Mouse (Mus musculus): ENCODE measurements around the gene Zfp536.

Gene Zfp536

GRCm38 (mm10) chr7:37553646-37554045 lies 219.8 kb downstream of the Zfp536 start:
- DNase-seq (ENCODE audit: low read depth), result no peak

DNA sequence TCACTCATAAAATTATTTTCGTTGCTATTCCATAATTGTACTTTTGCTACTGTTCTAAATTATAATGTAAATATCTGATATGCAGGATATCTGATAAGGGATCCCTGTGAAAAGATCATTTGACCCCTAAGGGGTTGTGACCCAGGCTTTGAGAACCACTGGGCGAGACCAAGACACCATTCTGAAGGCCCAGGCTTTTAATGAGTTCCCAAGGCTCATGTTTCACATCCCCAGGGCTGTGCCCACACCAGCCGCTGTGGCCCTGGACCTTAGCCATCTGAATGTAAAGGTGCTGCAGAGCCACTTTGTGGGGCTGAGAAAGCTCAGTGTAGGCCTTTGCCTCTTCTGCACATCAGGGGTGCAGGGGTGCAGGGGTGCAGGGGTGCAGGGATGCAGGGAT lies 221.1 kb downstream of the Zfp536 start:
- no peak for DNase-seq (ENCODE audit: low read depth)

GRCm38 (mm10) chr7:37548805-37549204 lies 224.6 kb downstream of the Zfp536 start:
- no peak for DNase-seq (ENCODE audit: low read depth)

DNA sequence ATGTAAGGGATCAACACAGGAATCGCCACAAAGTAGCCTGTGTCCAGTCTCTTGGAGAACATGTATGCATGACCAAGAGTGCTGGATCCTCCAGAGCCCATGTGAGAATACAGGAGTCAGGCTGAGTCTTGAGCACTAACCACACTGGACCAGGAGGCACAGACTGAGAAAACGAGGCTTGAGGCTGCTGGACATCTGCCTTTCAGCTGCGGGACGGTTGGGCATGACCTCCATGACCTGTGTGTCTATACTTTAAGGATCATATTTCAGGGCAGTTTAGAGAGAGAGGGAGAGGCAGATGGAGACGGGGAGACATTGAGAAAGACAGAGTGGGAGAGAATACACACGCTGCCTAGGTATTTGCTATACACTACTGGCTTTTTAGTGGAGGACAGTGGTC lies 229.4 kb downstream of the Zfp536 start:
- no peak for DNase-seq (ENCODE audit: low read depth)

GRCm38 (mm10) chr7:37542951-37543350 lies 230.5 kb downstream of the Zfp536 start:
- DNase-seq (ENCODE audit: low read depth), result no peak

DNA sequence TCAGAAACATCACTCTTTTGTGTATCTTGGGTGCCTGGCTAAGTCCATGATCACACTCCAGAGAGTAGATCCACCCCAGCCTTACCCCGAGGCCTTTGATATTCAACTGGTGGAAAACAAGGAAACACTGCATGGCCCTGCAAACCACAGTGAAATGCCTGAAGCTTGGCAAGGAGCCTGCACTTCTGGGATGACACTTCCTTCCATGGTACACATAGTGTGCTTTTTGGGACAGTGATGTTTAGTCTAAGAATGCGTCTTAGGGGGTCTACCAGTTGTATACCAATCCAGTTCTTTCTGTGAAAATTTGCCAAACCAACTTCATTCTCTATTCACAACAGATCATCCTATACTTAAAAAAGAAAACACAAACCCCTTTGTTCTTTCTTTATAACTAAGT lies 242.3 kb downstream of the Zfp536 start:
- DNase-seq (ENCODE audit: low read depth), result no peak

DNA sequence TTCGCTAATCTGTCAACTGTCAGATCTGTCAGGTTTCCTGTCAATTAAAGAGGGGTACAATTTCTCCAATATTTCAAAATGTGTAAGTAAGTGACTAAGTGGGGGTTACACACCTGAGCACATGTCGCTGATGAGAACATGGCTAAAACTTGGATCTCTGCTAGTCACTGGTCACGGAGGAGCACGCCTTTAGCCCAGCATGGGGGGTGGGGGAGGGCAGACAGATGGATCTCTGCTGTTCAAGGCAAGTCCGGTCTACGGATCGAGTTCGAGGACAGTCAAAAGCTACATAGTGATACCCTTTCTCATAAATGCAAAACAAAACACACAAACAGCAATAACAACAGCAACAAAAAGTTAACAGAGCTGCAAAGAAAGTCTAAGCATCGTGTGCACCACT lies 245.1 kb downstream of the Zfp536 start:
- no peak for DNase-seq (ENCODE audit: low read depth)

GRCm38 (mm10) chr7:37527890-37528289 lies 245.6 kb downstream of the Zfp536 start:
- DNase-seq (ENCODE audit: low read depth), result no peak

DNA sequence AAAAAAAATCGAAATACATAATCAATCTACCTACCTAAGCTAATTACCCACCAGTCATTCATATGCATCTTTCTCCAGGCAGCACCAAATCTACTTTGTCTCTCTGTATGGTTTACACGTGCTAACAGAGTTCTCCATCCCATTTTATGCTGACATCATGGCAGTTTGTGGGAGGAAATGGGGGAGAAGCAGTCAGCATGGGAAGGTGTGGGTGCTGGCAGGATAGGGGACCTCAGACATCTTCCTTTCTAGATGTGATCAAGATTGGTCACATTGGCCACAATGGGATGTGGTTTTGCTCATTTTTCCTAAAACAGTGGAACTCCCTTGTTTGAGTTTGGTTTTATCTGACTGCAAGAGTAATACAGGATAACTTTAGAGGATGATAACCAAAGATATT lies 252.0 kb downstream of the Zfp536 start:
- no peak for DNase-seq (ENCODE audit: low read depth)

- DNase-seq (ENCODE audit: low read depth), result no peak
Measured at GRCm38 (mm10) chr7:37510933-37511675, 262.3 kb downstream of the Zfp536 start.

DNA sequence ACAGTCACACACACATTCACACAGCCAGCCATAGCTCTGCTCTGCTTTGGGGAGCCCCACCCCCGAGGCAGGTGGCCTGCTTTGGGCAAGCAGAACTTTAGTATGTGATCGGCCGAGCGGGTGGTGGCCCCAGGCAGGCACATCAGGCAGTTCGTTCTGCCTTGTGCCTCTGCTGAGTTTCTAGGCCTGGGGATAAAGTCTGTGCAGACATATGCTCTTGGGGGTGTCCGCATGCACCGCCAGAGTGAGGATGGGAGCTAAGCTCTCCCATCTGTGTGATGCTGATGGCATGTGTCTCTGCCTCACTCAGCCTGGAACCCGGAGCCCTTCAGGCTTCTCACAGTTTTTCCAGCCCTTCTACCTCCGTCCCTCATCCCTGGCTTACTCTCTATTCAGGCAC lies 263.7 kb downstream of the Zfp536 start:
- DNase-seq (ENCODE audit: low read depth), result no peak

GRCm38 (mm10) chr7:37505548-37505947 lies 267.9 kb downstream of the Zfp536 start:
- no peak for DNase-seq (ENCODE audit: low read depth)

- no peak for DNase-seq (ENCODE audit: low read depth)
Measured at GRCm38 (mm10) chr7:37505096-37505495, 268.3 kb downstream of the Zfp536 start.

- DNase-seq (ENCODE audit: low read depth), result no peak
Measured at GRCm38 (mm10) chr7:37498881-37499280, 274.6 kb downstream of the Zfp536 start.

DNA sequence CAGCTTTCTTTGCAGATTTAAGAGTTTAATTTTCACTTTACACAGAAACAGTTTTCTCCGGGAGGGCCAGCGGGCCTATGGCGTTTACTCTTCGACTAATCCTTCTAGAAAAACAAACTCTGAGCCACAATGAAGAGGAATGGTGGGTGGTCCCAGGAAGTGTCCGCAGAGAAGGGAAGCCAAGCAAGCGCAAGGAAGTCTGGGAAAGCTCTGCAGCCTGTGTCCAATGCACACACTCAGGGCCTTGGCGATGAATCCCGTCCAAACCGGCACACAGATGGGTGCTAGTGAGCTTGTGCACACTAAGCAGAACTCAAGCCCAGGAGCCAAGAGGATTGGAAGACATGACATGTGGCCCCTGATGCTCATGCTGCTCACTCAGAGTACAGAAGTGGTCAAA lies 276.9 kb downstream of the Zfp536 start:
- no peak for DNase-seq (ENCODE audit: low read depth)

DNA sequence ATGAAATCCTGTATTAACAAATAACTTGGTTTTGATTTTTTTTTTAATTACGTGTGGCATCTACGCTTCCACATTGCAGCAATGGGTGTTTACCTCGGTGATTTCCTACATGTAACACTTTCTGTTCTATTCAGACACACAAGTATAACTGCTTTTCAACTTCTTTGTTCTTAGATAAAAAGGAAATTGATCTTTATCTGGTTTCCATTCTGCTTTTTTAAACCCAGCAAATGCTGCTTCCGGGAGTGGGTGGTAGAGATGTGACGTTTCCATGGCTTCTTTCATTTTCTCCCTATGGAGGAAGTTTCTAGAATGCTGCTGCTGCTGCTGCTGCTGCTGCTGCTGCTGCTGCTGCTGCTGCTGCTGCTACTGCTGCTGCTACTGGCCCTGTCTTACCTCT lies 283.1 kb downstream of the Zfp536 start:
- DNase-seq (ENCODE audit: low read depth), result no peak

- no peak for DNase-seq (ENCODE audit: low read depth)
Measured at GRCm38 (mm10) chr7:37484946-37485345, 288.5 kb downstream of the Zfp536 start.

GRCm38 (mm10) chr7:37482564-37482963 lies 290.9 kb downstream of the Zfp536 start:
- peak; percentile 0 for DNase-seq (ENCODE audit: low read depth)

GRCm38 (mm10) chr7:37481165-37481564 lies 292.3 kb downstream of the Zfp536 start:
- no peak for DNase-seq (ENCODE audit: low read depth)

- DNase-seq (ENCODE audit: low read depth), result no peak
Measured at GRCm38 (mm10) chr7:37477309-37477708, 296.1 kb downstream of the Zfp536 start.

DNA sequence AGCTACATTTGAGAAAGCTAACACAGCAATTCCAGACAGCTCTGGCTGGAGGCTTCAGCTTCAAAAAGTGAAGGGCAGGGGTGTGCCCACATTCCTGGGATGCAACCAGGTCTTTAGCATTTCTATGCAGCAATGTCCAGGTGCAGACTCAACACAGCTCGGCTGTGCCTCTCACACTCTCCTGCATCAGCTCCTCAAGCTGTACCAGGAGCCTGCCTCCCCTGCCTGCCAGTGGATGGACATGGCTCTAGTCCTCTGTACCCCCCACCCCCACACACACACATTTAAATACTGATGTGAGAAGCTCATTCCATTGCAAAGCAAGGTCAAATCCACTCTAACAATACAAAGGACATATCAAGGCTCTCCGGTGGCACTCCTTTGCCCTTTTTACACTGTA lies 298.0 kb downstream of the Zfp536 start:
- no peak for DNase-seq (ENCODE audit: low read depth)

- no peak for DNase-seq (ENCODE audit: low read depth)
Measured at GRCm38 (mm10) chr7:37474284-37474683, 299.2 kb downstream of the Zfp536 start.

DNA sequence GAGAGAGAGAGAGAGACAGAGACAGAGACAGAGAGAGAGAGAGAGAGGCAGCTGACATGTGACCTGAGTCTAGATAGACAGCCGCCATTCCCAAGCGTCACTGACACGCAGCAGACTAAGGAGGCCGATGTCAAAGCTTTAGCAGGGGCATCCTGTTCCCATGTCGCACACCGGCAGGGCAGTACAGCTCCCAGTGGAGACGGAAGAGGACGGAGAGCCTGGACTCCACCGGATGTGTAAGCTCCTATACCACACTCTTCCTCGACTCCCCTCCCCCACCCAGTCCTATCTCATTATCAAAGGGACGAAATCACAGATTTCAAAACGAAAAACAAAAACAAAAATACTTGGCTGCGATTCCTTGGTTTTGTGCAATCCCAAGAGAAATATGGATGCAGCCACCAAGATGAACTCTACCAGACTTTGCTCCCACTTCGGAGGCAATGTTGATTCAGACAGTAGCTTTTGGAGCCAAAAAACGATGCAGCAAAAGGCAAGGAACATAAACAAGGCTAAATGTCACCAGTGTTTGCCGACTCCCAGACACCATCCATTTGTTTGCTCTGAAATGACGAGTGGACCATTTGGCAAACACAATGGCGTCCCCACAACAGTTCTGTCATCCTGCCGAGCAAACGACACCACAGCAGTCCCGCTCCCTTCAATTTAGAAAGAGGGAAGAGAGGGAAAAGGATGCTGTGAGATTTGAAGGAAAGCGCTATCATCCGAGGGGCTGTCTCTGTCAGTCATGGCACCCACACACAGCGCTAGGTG lies 299.9 kb downstream of the Zfp536 start:
- DNase-seq (ENCODE audit: low read depth), result no peak

GRCm38 (mm10) chr7:37471726-37472125 lies 301.7 kb downstream of the Zfp536 start:
- no peak for DNase-seq (ENCODE audit: low read depth)

All from c-Kit-positive CD71-positive TER-119-negative erythroid progenitor cells, embryonic 14.5 days (primary cell).